Mouse (Mus musculus) heart, postnatal 0 days (tissue): Measurements from ENCODE around the gene Degs2.

Experiments used
- CTCF ChIP-seq: IDR thresholded peaks from 2 replicates; pipeline ENCODE4 v1.5.1; 2016; ENCODE audit warnings: antibody characterized with exemption, control low read depth, low read depth
- EP300 ChIP-seq: IDR thresholded peaks from 2 replicates; pipeline ENCODE4 v1.6.1; 2016; ENCODE audit warnings: antibody characterized with exemption, low read depth

GRCm38 (mm10) chr12:108718485-108718884 lies 16.4 kb upstream of the Degs2 start:
- TF ChIP-seq CTCF (no peak), EP300 (no peak)
